Mouse (Mus musculus) forebrain, embryonic 12.5 days (tissue): ENCODE results near the gene Tubb3. TPM values are rescaled to one million over a fixed set of nuclear protein-coding genes. Genes with fewer than 3 reads are reported as not detected.
"Not testable (repeated sequence)": the region's sequence is repeated elsewhere in the genome, so short reads cannot be mapped to it uniquely, and the experiment has no call there.

ENCODE experiments used
- ATAC-seq: fragments of 200-750 bp; cut with Nextera tagmentation; 2 replicates; pipeline ENCODE4 v1.8.0; 2017; ENCODE audit warnings: moderate TSS enrichment; ENCODE audit not compliant: low FRiP score
- H3K27ac ChIP-seq: fragments of 300-500 bp; sonication (generic); 2 replicates; pipeline ENCODE4 v1.5.1; 2016; ENCODE audit warnings: mild to moderate bottlenecking
- H3K27me3 ChIP-seq: fragments of 300-500 bp; sonication (generic); 2 replicates; pipeline ENCODE4 v1.6.1; 2016; ENCODE audit warnings: mild to moderate bottlenecking
- H3K36me3 ChIP-seq: fragments of 300-500 bp; sonication (generic); replicated peaks from 2 replicates; pipeline ENCODE4 v1.6.1; 2016; ENCODE audit warnings: mild to moderate bottlenecking
- H3K4me1 ChIP-seq: fragments of 300-500 bp; sonication (generic); 2 replicates; pipeline ENCODE4 v1.6.1; 2016
- H3K4me2 ChIP-seq: fragments of 300-500 bp; sonication (generic); 2 replicates; pipeline ENCODE4 v1.6.1; 2016; ENCODE audit warnings: mild to moderate bottlenecking, moderate library complexity
- H3K4me3 ChIP-seq: fragments of 300-500 bp; sonication (generic); replicated peaks from 2 replicates; pipeline ENCODE4 v1.5.1; 2016; ENCODE audit warnings: mild to moderate bottlenecking
- H3K9ac ChIP-seq: fragments of 300-500 bp; sonication (generic); 2 replicates; pipeline ENCODE4 v1.6.1; 2016; ENCODE audit warnings: mild to moderate bottlenecking
- H3K9me3 ChIP-seq: fragments of 300-500 bp; sonication (generic); 2 replicates; pipeline ENCODE4 v1.6.1; 2016
- WGBS: fragments of 180-500 bp; shearing (Covaris S2); methylation state at CpG from one replicate; pipeline ENCODE4 v1.1.7; 2016; 5-methylcytosine and 5-hydroxymethylcytosine counted together
- polyA plus RNA-seq: library from polyadenylated mRNA; unstranded; fragments of >200 nt; fragmentation: Nextera tagmentation; extraction: Ambion mirVana; gene quantifications from 2 replicates; pipeline ENCODE4 v1.2.1, GENCODE M21; 2016

Tubb3 gene
- polyA plus RNA-seq, 1 experiment from 2014 or later, result 827 TPM

- Histone ChIP-seq H3K9me3 (peaks cover 55% of the 10 kb centered on the region), H3K9ac (no peak overlapping the region), H3K4me2 (no peak overlapping the region), H3K27ac (no peak overlapping the region), H3K4me1 (0 out of 2 replicates have a peak, but pooled peaks cover under 1% of the 10 kb centered on the region), H3K36me3 (peaks cover under 1% of the 10 kb centered on the region; the same call in 1 of the 2 replicates), H3K4me3 (no peak overlapping the region), H3K27me3 (no peaks in the 10 kb centered on the region)
- ATAC-seq, result no peak
- 97% methylated on average over 24 of the region's 24 CpGs for WGBS
Observed at GRCm38 (mm10) chr8:123427639-123428275, 16.5 kb downstream of the Tubb3 start.

GRCm38 (mm10) chr8:123428343-123428893 lies 17.2 kb downstream of the Tubb3 start:
- ATAC-seq, result no peak
- no peak overlapping the region for H3K4me2 ChIP-seq
- H3K9me3 ChIP-seq, result peaks cover 56% of the 10 kb centered on the region
- WGBS, result 98% methylated on average over 29 of the region's 29 CpGs
- H3K36me3 ChIP-seq, result no peaks in the 10 kb centered on the region
- H3K27me3 ChIP-seq, result no peaks in the 10 kb centered on the region
- H3K9ac ChIP-seq, result no peak overlapping the region
- no peaks in the 10 kb centered on the region for H3K4me1 ChIP-seq
- no peak overlapping the region for H3K27ac ChIP-seq
- H3K4me3 ChIP-seq, result no peak overlapping the region

DNA sequence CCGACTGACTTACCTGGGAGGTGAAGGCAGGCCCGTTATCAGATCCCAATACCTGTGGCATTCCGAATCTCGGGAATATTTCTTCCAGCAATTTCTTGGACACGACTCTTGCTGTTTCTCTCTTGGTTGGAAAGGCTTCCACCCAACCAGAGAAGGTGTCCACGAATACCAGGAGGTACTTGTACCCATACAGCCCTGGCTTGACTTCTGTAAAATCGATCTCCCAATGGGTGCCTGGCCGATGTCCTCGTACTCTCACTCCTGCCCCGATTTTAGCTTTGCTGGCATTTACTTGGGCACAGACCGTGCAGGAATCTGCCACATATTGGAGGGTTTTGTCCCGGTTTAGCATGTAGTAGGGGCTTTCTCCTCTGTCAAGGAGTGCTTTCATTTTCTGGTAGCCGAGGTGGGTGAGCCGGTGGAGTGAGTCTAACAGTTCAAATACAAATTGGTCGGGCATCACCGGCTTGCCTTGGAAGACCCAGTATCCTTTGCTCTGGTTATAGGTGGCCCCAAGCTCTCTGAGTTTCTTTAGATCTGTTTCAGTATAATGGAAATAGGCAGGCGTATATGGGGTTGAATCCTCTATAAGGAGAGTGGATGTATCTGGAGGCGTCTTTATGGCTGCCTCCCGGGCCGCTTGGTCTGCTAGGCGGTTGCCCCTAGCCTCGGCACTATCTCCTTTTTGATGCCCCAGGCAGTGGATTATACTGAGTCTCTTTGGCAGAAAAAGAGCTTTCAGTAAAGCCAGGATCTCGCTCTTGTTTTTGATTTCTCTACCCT lies 17.9 kb downstream of the Tubb3 start:
- no peaks in the 10 kb centered on the region for H3K27me3 ChIP-seq
- H3K9ac ChIP-seq, result no peak overlapping the region
- H3K27ac ChIP-seq, result no peak overlapping the region
- ATAC-seq, result no peak
- no peak overlapping the region for H3K4me3 ChIP-seq
- H3K4me2 ChIP-seq, result no peak overlapping the region
- no peaks in the 10 kb centered on the region for H3K4me1 ChIP-seq
- peaks cover 56% of the 10 kb centered on the region for H3K9me3 ChIP-seq
- 96% methylated on average over 23 of the region's 23 CpGs for WGBS
- H3K36me3 ChIP-seq, result no peaks in the 10 kb centered on the region

GRCm38 (mm10) chr8:123429722-123430013 lies 18.4 kb downstream of the Tubb3 start:
- H3K4me1 ChIP-seq, H3K4me2 ChIP-seq, ATAC-seq, H3K36me3 ChIP-seq, H3K27ac ChIP-seq, H3K4me3 ChIP-seq, H3K9ac ChIP-seq, H3K27me3 ChIP-seq: not testable (repeated sequence)
- WGBS, result 95% methylated on average over 15 of the region's 15 CpGs
- peaks cover 60% of the 10 kb centered on the region for H3K9me3 ChIP-seq

- not testable (repeated sequence) for H3K4me3 ChIP-seq, H3K36me3 ChIP-seq, H3K4me1 ChIP-seq, ATAC-seq, H3K4me2 ChIP-seq, H3K27me3 ChIP-seq, H3K27ac ChIP-seq, H3K9ac ChIP-seq
- peaks cover 65% of the 10 kb centered on the region for H3K9me3 ChIP-seq
- 89% methylated on average over 8 of the region's 8 CpGs for WGBS
Observed at GRCm38 (mm10) chr8:123430936-123431335, 19.7 kb downstream of the Tubb3 start.

GRCm38 (mm10) chr8:123431616-123432365 lies 20.6 kb downstream of the Tubb3 start:
- no peaks in the 10 kb centered on the region for H3K27me3 ChIP-seq
- H3K27ac ChIP-seq, result no peak overlapping the region
- ATAC-seq, result no peak
- H3K4me3 ChIP-seq, result no peak overlapping the region
- H3K4me2 ChIP-seq, result no peak overlapping the region
- H3K9me3 ChIP-seq, result peaks cover 60% of the 10 kb centered on the region
- no peaks in the 10 kb centered on the region for H3K36me3 ChIP-seq
- WGBS, result 95% methylated on average over 25 of the region's 25 CpGs
- H3K4me1 ChIP-seq, result no peaks in the 10 kb centered on the region
- H3K9ac ChIP-seq, result no peak overlapping the region

DNA sequence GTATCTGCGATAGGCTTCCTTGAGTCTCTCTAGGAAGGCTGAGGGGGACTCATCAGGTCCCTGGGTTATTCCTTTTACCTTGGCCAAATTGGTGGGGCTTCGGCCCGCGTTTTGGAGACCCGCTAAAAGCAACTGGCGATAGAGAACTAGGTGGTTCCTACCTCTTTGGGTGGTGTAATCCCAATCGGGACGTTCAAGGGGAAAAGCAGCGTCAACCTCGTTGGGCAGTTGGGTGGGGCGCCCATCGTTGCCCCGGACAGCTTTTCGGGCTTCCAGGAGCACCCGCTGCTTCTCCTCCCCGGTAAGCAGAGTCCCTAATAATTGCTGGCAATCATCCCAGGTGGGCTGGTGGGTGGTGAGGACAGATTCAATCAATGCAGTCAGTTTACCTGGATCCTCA lies 21.2 kb downstream of the Tubb3 start:
- 95% methylated on average over 16 of the region's 16 CpGs for WGBS
- Histone ChIP-seq H3K4me2 (no peak overlapping the region), H3K9ac (no peak overlapping the region), H3K36me3 (no peaks in the 10 kb centered on the region), H3K4me3 (no peak overlapping the region), H3K4me1 (no peaks in the 10 kb centered on the region), H3K27me3 (no peaks in the 10 kb centered on the region), H3K27ac (no peak overlapping the region), H3K9me3 (peaks cover 54% of the 10 kb centered on the region)
- no peak for ATAC-seq

DNA sequence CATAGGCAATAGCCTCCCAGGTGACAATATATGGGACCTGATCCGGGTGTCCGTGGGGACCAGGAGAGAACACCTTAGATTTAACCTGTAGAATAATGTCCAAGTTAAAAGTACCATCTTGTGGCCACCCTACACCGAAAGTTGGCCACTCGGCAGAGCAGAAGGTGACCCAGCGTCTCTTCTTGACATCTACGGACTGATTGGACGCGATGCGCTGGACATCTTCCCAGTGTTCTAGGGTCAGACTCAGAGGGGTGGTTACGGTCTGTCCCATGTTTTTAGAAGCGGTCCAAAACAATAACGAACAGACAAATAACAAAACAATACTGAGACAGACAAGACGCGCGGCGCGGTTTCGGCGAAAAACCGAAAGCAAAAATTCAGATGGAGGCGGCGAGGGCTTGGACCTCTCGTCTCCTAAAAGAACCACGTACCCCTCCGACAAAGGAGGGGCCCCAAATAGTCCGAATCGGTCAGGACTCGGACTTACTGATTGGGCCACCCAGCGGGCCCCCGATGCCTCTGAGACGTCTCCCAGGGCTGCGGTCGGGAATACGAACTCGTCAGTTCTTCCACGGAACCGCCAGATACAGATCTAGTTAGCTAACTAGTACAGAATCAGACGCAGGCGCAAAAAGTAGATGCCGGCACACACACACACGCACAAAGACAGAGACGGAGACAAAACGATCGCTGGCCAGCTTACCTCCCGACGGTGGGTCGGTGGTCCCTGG lies 22.2 kb downstream of the Tubb3 start:
- H3K27ac ChIP-seq, H3K4me1 ChIP-seq, H3K36me3 ChIP-seq, H3K4me2 ChIP-seq, ATAC-seq, H3K9ac ChIP-seq, H3K4me3 ChIP-seq, H3K27me3 ChIP-seq: not testable (repeated sequence)
- peaks cover 44% of the 10 kb centered on the region for H3K9me3 ChIP-seq
- WGBS, result 97% methylated on average over 47 of the region's 47 CpGs

- ATAC-seq, result no peak
- Histone ChIP-seq H3K9me3 (no peaks in the 10 kb centered on the region), H3K27ac (no peak overlapping the region), H3K4me3 (no peak overlapping the region), H3K9ac (no peak overlapping the region), H3K4me1 (peaks cover 9% of the 10 kb centered on the region), H3K27me3 (0 out of 2 replicates have a peak, but pooled peaks cover 5% of the 10 kb centered on the region), H3K4me2 (no peak overlapping the region), H3K36me3 (no peaks in the 10 kb centered on the region)
- 92% methylated on average over 2 of the region's 2 CpGs for WGBS
Observed at GRCm38 (mm10) chr8:123441788-123442187, 30.6 kb downstream of the Tubb3 start.

DNA sequence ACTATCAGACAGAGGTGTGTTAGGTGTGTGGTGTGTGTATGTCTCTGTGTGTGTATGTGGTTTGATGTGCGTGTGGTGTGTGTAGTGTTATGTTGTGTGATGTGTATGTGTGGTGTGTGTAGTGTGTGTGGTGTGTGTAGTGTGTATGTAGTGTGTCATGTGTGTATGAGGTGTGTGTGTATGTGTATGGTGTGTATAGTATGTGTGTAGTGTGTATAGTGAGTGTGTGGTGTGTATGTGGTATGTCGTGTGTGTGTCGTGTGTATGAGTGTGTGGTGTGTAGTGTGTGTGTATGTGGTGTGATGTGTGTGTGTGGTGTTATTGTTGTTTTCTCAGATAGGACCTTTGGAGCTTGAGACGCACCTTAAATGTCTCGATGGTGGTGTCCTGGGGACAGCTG lies 31.1 kb downstream of the Tubb3 start:
- Histone ChIP-seq H3K4me1 (peaks cover 9% of the 10 kb centered on the region), H3K4me2 (peak overlapping the region; percentile 72), H3K27ac (no peak overlapping the region), H3K9ac (peak overlapping the region; percentile 75; the same call in 1 of the 2 replicates), H3K4me3 (no peak overlapping the region), H3K36me3 (no peaks in the 10 kb centered on the region), H3K9me3 (no peaks in the 10 kb centered on the region), H3K27me3 (0 out of 2 replicates have a peak, but pooled peaks cover 5% of the 10 kb centered on the region)
- no peak; the same call in 1 of the 2 replicates for ATAC-seq
- 86% methylated on average over 5 of the region's 5 CpGs for WGBS

DNA sequence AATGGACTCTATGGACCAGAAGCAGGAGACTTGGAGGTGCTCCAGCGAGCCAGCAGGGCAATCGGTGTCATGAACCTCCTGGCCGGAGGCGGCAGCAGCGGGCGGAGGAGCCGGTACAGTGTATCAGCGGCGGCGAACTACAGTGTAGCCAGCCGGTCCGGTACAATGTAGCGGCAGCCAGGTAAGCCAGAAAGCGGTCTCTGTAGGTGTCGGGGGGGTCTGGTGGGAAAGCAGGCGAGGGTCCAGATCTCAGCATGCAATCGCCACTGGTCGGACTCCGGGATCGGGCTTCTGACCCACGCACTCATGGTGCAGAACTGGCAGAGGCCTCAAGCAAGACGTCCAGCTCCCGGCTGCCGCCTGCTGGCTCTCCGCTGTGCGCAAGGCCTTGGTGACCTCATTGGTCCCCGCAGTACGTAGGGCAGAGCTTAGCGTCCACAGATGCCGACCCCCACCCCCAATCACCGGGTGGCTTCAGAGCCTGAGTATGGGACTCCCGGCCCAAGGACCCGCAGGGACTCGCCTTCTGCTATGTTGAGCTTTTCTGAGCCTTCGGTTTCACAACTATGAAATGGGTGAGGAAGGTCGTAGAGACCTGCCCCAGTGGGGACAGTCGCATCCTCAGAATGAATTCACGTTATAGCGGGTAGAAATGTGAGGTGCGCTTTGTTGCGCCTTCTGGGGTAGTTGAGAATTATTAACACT lies 31.8 kb downstream of the Tubb3 start:
- Histone ChIP-seq H3K4me2 (peak overlapping the region; percentile 72), H3K4me1 (peaks cover 9% of the 10 kb centered on the region), H3K9ac (peak overlapping the region; percentile 75), H3K9me3 (no peaks in the 10 kb centered on the region), H3K27me3 (0 out of 2 replicates have a peak, but pooled peaks cover 5% of the 10 kb centered on the region), H3K27ac (peak overlapping the region; percentile 66; the same call in 1 of the 2 replicates), H3K36me3 (no peaks in the 10 kb centered on the region), H3K4me3 (peak overlapping the region; percentile 72)
- 1% methylated on average over 41 of the region's 41 CpGs for WGBS
- peak; percentile 93 for ATAC-seq
